Mouse (Mus musculus): ENCODE measurements around the gene Cav1.

GRCm38 (mm10) chr6:17265043-17265442 is 41.1 kb upstream of the Cav1 start:
- TF ChIP-seq EP300 (IDR thresholded peaks at IDR 0.05): peak; percentile 87
- TF ChIP-seq CTCF (IDR thresholded peaks at IDR 0.05): no peak

Measured in lung, postnatal 0 days (tissue).